Mouse (Mus musculus): Measurements from ENCODE around the gene Tdrd12.

GRCm38 (mm10) chr7:35586055-35586905, 48.7 kb upstream of the Tdrd12 start, which contains the start of gene Ankrd27:
- TF ChIP-seq HCFC1 (IDR thresholded peaks at IDR 0.05; ENCODE audit: borderline replicate concordance, insufficient read depth, low read length) (0 out of 2 replicates have a peak, but pooled peaks have one; percentile 38), CHD2 (IDR thresholded peaks at IDR 0.05; ENCODE audit: low read depth, low read length) (peak; percentile 89)

All from ES-E14 (cell line).